Mouse (Mus musculus) bone marrow, adult 2 months (tissue): ENCODE results near the gene Srpr.

ENCODE experiments used
- CTCF ChIP-seq: fragments of 200-500 bp; IDR thresholded peaks from 2 replicates; pipeline ENCODE4 v1.5.1; 2011; ENCODE audit warnings: low read length, control low read depth; ENCODE audit not compliant: control insufficient read depth, insufficient read depth
- POLR2A ChIP-seq: fragments of 200-500 bp; IDR thresholded peaks from 2 replicates; pipeline ENCODE4 v1.6.1; 2011; ENCODE audit warnings: low read depth, mild to moderate bottlenecking, control low read depth, low read length, borderline replicate concordance; ENCODE audit not compliant: control insufficient read depth

GRCm38 (mm10) chr9:35282006-35282850 is 82.3 kb downstream of the Srpr start:
- TF ChIP-seq CTCF = peak; percentile 38; the same call in 1 of the 2 replicates
- TF ChIP-seq POLR2A = no peak
